Mouse (Mus musculus) frontal cortex, adult (tissue): ENCODE data around the gene Trim44.

ENCODE experiments used
- ATAC-seq: cut with Nextera tagmentation; 2 replicates; pipeline ENCODE4 v1.9.2; 2017; ENCODE audit warnings: mild to moderate bottlenecking, moderate library complexity, mixed read lengths; ENCODE audit not compliant: low TSS enrichment

Gene Trim44

GRCm38 (mm10) chr2:102291533-102291932 is 116.1 kb downstream of the Trim44 start:
- no peak for ATAC-seq

GRCm38 (mm10) chr2:102290041-102290440 is 117.6 kb downstream of the Trim44 start:
- no peak for ATAC-seq

- peak; percentile 29; the same call in 1 of the 2 replicates for ATAC-seq
Measured at GRCm38 (mm10) chr2:102288676-102289075, 119.0 kb downstream of the Trim44 start.

GRCm38 (mm10) chr2:102287369-102287768 is 120.3 kb downstream of the Trim44 start:
- ATAC-seq: no peak

- no peak for ATAC-seq
Measured at GRCm38 (mm10) chr2:102282081-102282480, 125.5 kb downstream of the Trim44 start.

- ATAC-seq: peak; percentile 60
Measured at GRCm38 (mm10) chr2:102279779-102280178, 127.8 kb downstream of the Trim44 start.

GRCm38 (mm10) chr2:102277946-102278345 is 129.7 kb downstream of the Trim44 start:
- no peak for ATAC-seq

- peak; percentile 77 for ATAC-seq
Measured at GRCm38 (mm10) chr2:102273280-102273679, 134.3 kb downstream of the Trim44 start.

- no peak for ATAC-seq
Measured at GRCm38 (mm10) chr2:102267582-102268339, 139.9 kb downstream of the Trim44 start.

GRCm38 (mm10) chr2:102266911-102267310 is 140.7 kb downstream of the Trim44 start:
- ATAC-seq: no peak

- no peak for ATAC-seq
Measured at GRCm38 (mm10) chr2:102259139-102259538, 148.5 kb downstream of the Trim44 start.

- 0 out of 2 replicates have a peak, but pooled peaks have one; percentile 4 for ATAC-seq
Measured at GRCm38 (mm10) chr2:102258682-102259081, 148.9 kb downstream of the Trim44 start.

GRCm38 (mm10) chr2:102257964-102258605 is 149.5 kb downstream of the Trim44 start:
- peak; percentile 16; the same call in 1 of the 2 replicates for ATAC-seq

GRCm38 (mm10) chr2:102256591-102257335 is 150.9 kb downstream of the Trim44 start:
- peak; percentile 28; the same call in 1 of the 2 replicates for ATAC-seq

GRCm38 (mm10) chr2:102256100-102256499 is 151.5 kb downstream of the Trim44 start:
- ATAC-seq: 0 out of 2 replicates have a peak, but pooled peaks have one; percentile 11

GRCm38 (mm10) chr2:102253204-102253603 is 154.4 kb downstream of the Trim44 start:
- ATAC-seq: peak; percentile 51

- ATAC-seq: peak; percentile 47
Measured at GRCm38 (mm10) chr2:102252651-102253050, 155.0 kb downstream of the Trim44 start.
